ENCODE assay signal across 9 mouse cellular contexts in genomic region chrX:101772035-101772434, GRCm38 (mm10). TPM values are rescaled to one million over a fixed set of nuclear protein-coding genes. Genes with fewer than 3 reads are reported as not detected.
DNase-seq lines count a peak whose midpoint lies in the region; ATAC-seq and TF ChIP-seq lines count a peak whose summit lies in the region.
"Had no signal": no experiment of that assay in that cellular context is flagged by ENCODE, and none has a peak within 500 bp of the region (broad histone marks: within the 10 kb centered on the region; RNA-seq: fewer than 3 reads in every experiment).

No protein-coding gene starts in this region.

- H3K9ac ChIP-seq in hindbrain, embryonic 13.5 days: no peak overlapping the region
- H3K9ac ChIP-seq in CH12.LX (ENCODE audit: insufficient read depth, low read depth): no peak overlapping the region
- H3K9ac ChIP-seq: midbrain, embryonic 12.5 days had no signal

- no peak for ATAC-seq in hindbrain, embryonic 13.5 days (ENCODE audit: low FRiP score)

- no peak for TF ChIP-seq EP300 in CH12.LX (IDR thresholded peaks at IDR 0.05; ENCODE audit: low read length)

- intact Hi-C loops in left cerebral cortex, adult 2 months (cut with DNase I): loop anchor here (5.0 kb wide), 1 partner anchor 90 kb away; no protein-coding TSS in a partner anchor

- WGBS in hindbrain, embryonic 10.5 days: 42% methylated on average over 5 of the region's 5 CpGs
- WGBS in hindbrain, embryonic 13.5 days: 46% methylated on average over 5 of the region's 5 CpGs
- 30% methylated on average over 5 of the region's 5 CpGs for WGBS in bone marrow, adult 2 months

- peak; percentile 49 for DNase-seq in hindbrain, embryonic 10.5 days (ENCODE audit: low spot score)
- peak; percentile 49 for DNase-seq in CH12.LX (ENCODE audit: extremely low read depth)
- peak; percentile 64 to 65 for DNase-seq in frontal cortex, postnatal 36 days (ENCODE audit: low spot score in 2 of 2)
- DNase-seq in left cerebral cortex, adult 2 months (ENCODE audit: extremely low spot score in 1 of 2, low spot score in 2 of 2): peak; percentile 43 to 62
- DNase-seq in ovary, postnatal 36 days (ENCODE audit: low spot score): peak; percentile 16
- DNase-seq in thymus, postnatal 25 days: peak; percentile 66

- peaks cover 36% of the 10 kb centered on the region for H3K27me3 ChIP-seq in hindbrain, embryonic 10.5 days (ENCODE audit: insufficient read depth, poor library complexity, severe bottlenecking)
- H3K27me3 ChIP-seq in hindbrain, embryonic 13.5 days: peaks cover 4% of the 10 kb centered on the region; the same call in 1 of the 2 replicates
- H3K27me3 ChIP-seq in CH12.LX (replicated peaks): no peaks in the 10 kb centered on the region

- dilution Hi-C loops in CH12.LX (cut with MboI; ENCODE audit: extremely low pct_ligation_motif_present, extremely low pct_unique_long_range_greater_than_20kb, low sequenced_read_pairs): no loop called here

- no peaks in the 10 kb centered on the region for H3K4me1 ChIP-seq in hindbrain, embryonic 10.5 days (replicated peaks)
- no peaks in the 10 kb centered on the region for H3K4me1 ChIP-seq in hindbrain, embryonic 13.5 days (replicated peaks)
- H3K4me1 ChIP-seq in CH12.LX (ENCODE audit: control insufficient read depth in 1 of 2, insufficient read depth in 2 of 2): peaks cover 3 to 31% of the 10 kb centered on the region in 2 experiments; a peak in 3 of 4 replicates
- peaks cover 2% of the 10 kb centered on the region for H3K4me1 ChIP-seq in bone marrow, adult 2 months (ENCODE audit: control insufficient read depth, insufficient read depth, low read length)
- H3K4me1 ChIP-seq: midbrain, embryonic 12.5 days had no signal

- TF ChIP-seq CTCF in CH12.LX (conservative IDR thresholded peaks at IDR 0.05 in 1 of 2, IDR thresholded peaks at IDR 0.05 in 1 of 2; ENCODE audit: low read depth in 2 of 2, low read length in 2 of 2): peak; percentile 69 to 70
- TF ChIP-seq CTCF in bone marrow, adult 2 months (IDR thresholded peaks at IDR 0.05; ENCODE audit: control insufficient read depth, insufficient read depth, low read length): peak; percentile 33; the same call in 1 of the 2 replicates
- peak; percentile 79 for TF ChIP-seq CTCF in left cerebral cortex, adult 2 months (IDR thresholded peaks at IDR 0.05)

- no peaks in the 10 kb centered on the region for H3K36me3 ChIP-seq in hindbrain, embryonic 10.5 days
- no peaks in the 10 kb centered on the region for H3K36me3 ChIP-seq in hindbrain, embryonic 13.5 days
- no peaks in the 10 kb centered on the region for H3K36me3 ChIP-seq in CH12.LX (replicated peaks in 1 of 2; ENCODE audit: control insufficient read depth in 1 of 2, insufficient read depth in 1 of 2, low read length in 1 of 2)
- H3K36me3 ChIP-seq: midbrain, embryonic 12.5 days had no signal

- no peak for TF ChIP-seq POLR2A in CH12.LX (IDR thresholded peaks at IDR 0.05; ENCODE audit: low read depth, low read length)
- TF ChIP-seq POLR2A in bone marrow, adult 2 months (IDR thresholded peaks at IDR 0.05; ENCODE audit: borderline replicate concordance, control insufficient read depth, low read depth, low read length): no peak

- in situ Hi-C loops in CH12.LX (cut with MboI; ENCODE audit: low pct_ligation_motif_present, low pct_unique_long_range_greater_than_20kb, low sequenced_read_pairs): no loop called here

- H3K27ac ChIP-seq in hindbrain, embryonic 10.5 days: no peak overlapping the region
- H3K27ac ChIP-seq in hindbrain, embryonic 13.5 days: no peak overlapping the region
- no peak overlapping the region for H3K27ac ChIP-seq in CH12.LX (ENCODE audit: insufficient read depth, low read depth)
- H3K27ac ChIP-seq in bone marrow, adult 2 months (ENCODE audit: control insufficient read depth, insufficient read depth, low read depth, low read length, poor library complexity): no peak overlapping the region
- H3K27ac ChIP-seq in left cerebral cortex, adult 2 months: no peak overlapping the region
- H3K27ac ChIP-seq: midbrain, embryonic 12.5 days had no signal

- H3K79me2 ChIP-seq in CH12.LX (replicated peaks; ENCODE audit: control insufficient read depth, extremely low read depth, insufficient read depth, poor library complexity, severe bottlenecking): no peaks in the 10 kb centered on the region

- H3K4me3 ChIP-seq in hindbrain, embryonic 10.5 days: no peak overlapping the region
- H3K4me3 ChIP-seq in hindbrain, embryonic 13.5 days: no peak overlapping the region
- H3K4me3 ChIP-seq in CH12.LX (replicated peaks in 1 of 3; ENCODE audit: low read depth in 2 of 3, low read length in 2 of 3, poor library complexity in 1 of 3): no peak overlapping the region
- no peak overlapping the region for H3K4me3 ChIP-seq in bone marrow, adult 2 months (replicated peaks; ENCODE audit: control insufficient read depth, low read depth, low read length)
- no peak overlapping the region for H3K4me3 ChIP-seq in left cerebral cortex, adult 2 months
- H3K4me3 ChIP-seq: midbrain, embryonic 12.5 days had no signal

- peak; percentile 78 for TF ChIP-seq RAD21 in CH12.LX (IDR thresholded peaks at IDR 0.05; ENCODE audit: low read depth, low read length)

- H3K4me2 ChIP-seq in hindbrain, embryonic 13.5 days: no peak overlapping the region
- no peak overlapping the region for H3K4me2 ChIP-seq in CH12.LX (ENCODE audit: insufficient read depth, low read depth, poor library complexity, severe bottlenecking)
- H3K4me2 ChIP-seq: midbrain, embryonic 12.5 days had no signal

- no peaks in the 10 kb centered on the region for H3K9me3 ChIP-seq in hindbrain, embryonic 10.5 days
- no peaks in the 10 kb centered on the region for H3K9me3 ChIP-seq in hindbrain, embryonic 13.5 days
- H3K9me3 ChIP-seq in CH12.LX (replicated peaks; ENCODE audit: low read length): no peaks in the 10 kb centered on the region
- H3K9me3 ChIP-seq: midbrain, embryonic 12.5 days had no signal

TF ChIP-seq in CH12.LX, 34 proteins besides CTCF, POLR2A, EP300 and RAD21:
- peak; percentile 73 for TF ChIP-seq SMC3 (IDR thresholded peaks at IDR 0.05; ENCODE audit: low read depth, low read length)
- TF ChIP-seq MAX (IDR thresholded peaks at IDR 0.05; ENCODE audit: low read length): no peak
- no peak for TF ChIP-seq CHD1 (IDR thresholded peaks at IDR 0.05; ENCODE audit: low read depth, low read length)
- TF ChIP-seq ZC3H11A (IDR thresholded peaks at IDR 0.05; ENCODE audit: low read depth, low read length): peak; percentile 17; the same call in 1 of the 2 replicates
- no peak for TF ChIP-seq NRF1 (IDR thresholded peaks at IDR 0.05; ENCODE audit: low read depth, low read length)
- TF ChIP-seq E2F4 (IDR thresholded peaks at IDR 0.05; ENCODE audit: insufficient replicate concordance, low read depth, low read length): no peak
TF ChIP-seq in CH12.LX: peak in this region for 2.

RNA-seq across cellular contexts. Expression of gene Gm4779, which starts 22.2 kb away (rescaled TPM):
- polyA plus RNA-seq in hindbrain, embryonic 10.5 days (2016; fragmentation: Nextera tagmentation; extraction: Ambion mirVana): 0.15 and 0.35 TPM in 2 replicates
- polyA plus RNA-seq in hindbrain, embryonic 13.5 days (2015; fragmentation: Nextera tagmentation; extraction: Ambion mirVana): 0.10 TPM in 1 of 2 replicates, not detected in the other
- total RNA-seq in CH12.LX (2012; rRNA removed) (not detected in 2 replicates), CH12.LX (2014; rRNA removed) (not detected in 2 replicates)
- not detected in 2 replicates for polyA plus RNA-seq in CH12.LX (2012; ENCODE audit: insufficient read length, low read depth)
- 0.66 TPM in 1 of 2 replicates, not detected in the other for polyA plus RNA-seq in bone marrow, adult 2 months (2011; ENCODE audit: insufficient read depth, insufficient read length, low replicate concordance, missing spikeins)
- under 1 TPM in 1 of 2 experiments, not detected in 1; 0.30 TPM for total RNA-seq in left cerebral cortex, adult 2 months (2021)

RNA-seq across cellular contexts. Expression of gene 8030474K03Rik, which starts 22.4 kb away (rescaled TPM):
- polyA plus RNA-seq in hindbrain, embryonic 10.5 days (2016; fragmentation: Nextera tagmentation; extraction: Ambion mirVana): 0.27 and 0.29 TPM in 2 replicates
- 0.16 TPM in 1 of 2 replicates, not detected in the other for polyA plus RNA-seq in hindbrain, embryonic 13.5 days (2015; fragmentation: Nextera tagmentation; extraction: Ambion mirVana)
- total RNA-seq in CH12.LX (2012; rRNA removed) (not detected in 2 replicates), CH12.LX (2014; rRNA removed) (not detected in 2 replicates)
- not detected in 2 replicates for polyA plus RNA-seq in CH12.LX (2012; ENCODE audit: insufficient read length, low read depth)
- polyA plus RNA-seq in bone marrow, adult 2 months (2011; ENCODE audit: insufficient read depth, insufficient read length, low replicate concordance, missing spikeins): not detected in 2 replicates
- not detected for total RNA-seq in left cerebral cortex, adult 2 months (2021)

RNA-seq across cellular contexts. Expression of gene Cxcr3, which starts 38.0 kb away (rescaled TPM):
- not detected in 2 replicates for polyA plus RNA-seq in hindbrain, embryonic 10.5 days (2016; fragmentation: Nextera tagmentation; extraction: Ambion mirVana)
- 0.22 and 0.27 TPM in 2 replicates for polyA plus RNA-seq in hindbrain, embryonic 13.5 days (2015; fragmentation: Nextera tagmentation; extraction: Ambion mirVana)
- total RNA-seq in CH12.LX (2012; rRNA removed): not detected in 2 replicates
- not detected in 2 replicates for total RNA-seq in CH12.LX (2014; rRNA removed)
- not detected in 2 replicates for polyA plus RNA-seq in CH12.LX (2012; ENCODE audit: insufficient read length, low read depth)
- 1.4 and 3.0 TPM in 2 replicates for polyA plus RNA-seq in bone marrow, adult 2 months (2011; ENCODE audit: insufficient read depth, insufficient read length, low replicate concordance, missing spikeins)
- total RNA-seq in left cerebral cortex, adult 2 months (2021): not detected

Comparison
In these comparisons a context has a peak if more than half of its experiments do, and no peak if none do; other contexts are left out.
1. DNase-seq: peak in every context shown above with its lines; median percentile 66 in thymus, postnatal 25 days; 64 in frontal cortex, postnatal 36 days; 52 in left cerebral cortex, adult 2 months; 49 in hindbrain, embryonic 10.5 days; 49 in CH12.LX; 16 in ovary, postnatal 36 days.